Mouse (Mus musculus) megakaryocyte, adult 5-6 weeks (primary cell): ENCODE measurements around the gene Bak1. TPM values are rescaled to one million over a fixed set of nuclear protein-coding genes. Genes with fewer than 3 reads are reported as not detected.
"Not testable (repeated sequence)": the region's sequence is repeated elsewhere in the genome, so short reads cannot be mapped to it uniquely, and the experiment has no call there.

Source experiments
- ATAC-seq: 2 replicates; pipeline ENCODE4 v1.8.0; 2016; ENCODE audit warnings: mild to moderate bottlenecking, inconsistent platforms; ENCODE audit not compliant: poor library complexity, severe bottlenecking
- total RNA-seq, 2 experiments: library from RNA; stranded (forward) in 1 of 2; stranded (reverse) in 1 of 2; fragments of 153-499, 151-499 nt in 1 of 2; fragments of 221-1000, 200-1000 nt in 1 of 2; gene quantifications; 2 replicates each; pipeline versions ENCODE4 v1.2.3 to v1.2.4; 2015 to 2017

Bak1 gene
- total RNA-seq, 2 experiments from 2014 or later = 71.5 to 115 TPM

DNA sequence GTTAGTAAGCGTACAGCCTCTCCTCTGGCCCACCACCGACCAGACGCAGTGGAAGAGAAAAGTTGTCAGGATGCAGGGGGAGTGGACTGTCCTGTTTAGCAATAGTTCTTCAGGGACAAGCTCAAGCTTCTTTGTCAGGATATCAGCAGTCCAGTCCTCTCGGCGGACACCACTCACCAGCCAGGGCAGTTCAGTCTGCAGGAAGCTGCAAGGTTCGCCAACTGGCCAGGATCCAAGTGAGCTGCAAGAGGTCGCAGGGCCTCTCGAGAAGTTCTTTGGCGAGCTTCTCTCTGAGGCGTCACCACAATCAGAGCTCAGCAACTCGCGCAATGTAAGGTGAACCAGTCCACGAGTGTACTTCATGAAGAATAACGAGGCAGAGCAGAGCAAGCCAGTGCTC lies 34.4 kb downstream of the Bak1 start:
- ATAC-seq = no peak

GRCm38 (mm10) chr17:26990521-26990920 lies 38.3 kb downstream of the Bak1 start:
- ATAC-seq = no peak

DNA sequence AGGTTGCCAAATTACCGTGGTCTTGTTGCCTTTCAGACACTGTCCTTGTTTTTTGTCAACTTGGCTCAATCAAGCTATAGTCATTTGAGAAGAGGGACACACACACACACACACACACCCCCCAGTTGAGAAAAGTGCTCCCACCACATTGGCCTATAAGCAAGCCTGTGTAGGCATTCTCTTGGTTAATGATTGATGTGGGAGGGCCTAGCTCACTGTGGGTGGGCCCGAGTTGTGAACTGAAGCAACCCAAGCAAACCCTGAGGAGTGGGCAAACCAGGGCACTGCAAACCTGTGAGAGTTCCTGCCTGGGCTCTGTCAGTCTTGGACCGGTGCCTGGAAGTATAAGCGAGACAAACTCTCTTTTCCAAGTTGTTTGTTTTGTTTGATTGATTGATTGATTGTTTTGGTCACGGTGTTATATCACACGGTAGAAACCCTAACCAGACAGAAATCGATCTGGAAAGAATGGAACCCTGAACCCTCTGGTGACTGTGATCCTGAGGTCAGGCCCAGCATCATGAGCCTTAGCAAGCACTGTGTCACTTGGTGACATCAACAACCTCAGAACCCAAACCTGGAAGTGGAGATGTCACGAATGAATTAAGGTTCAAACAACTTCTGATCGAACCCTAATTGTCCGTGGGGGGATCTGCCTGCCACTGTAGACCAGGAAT lies 43.2 kb downstream of the Bak1 start:
- ATAC-seq = no peak

GRCm38 (mm10) chr17:26983382-26983781 lies 45.4 kb downstream of the Bak1 start:
- ATAC-seq = no peak

DNA sequence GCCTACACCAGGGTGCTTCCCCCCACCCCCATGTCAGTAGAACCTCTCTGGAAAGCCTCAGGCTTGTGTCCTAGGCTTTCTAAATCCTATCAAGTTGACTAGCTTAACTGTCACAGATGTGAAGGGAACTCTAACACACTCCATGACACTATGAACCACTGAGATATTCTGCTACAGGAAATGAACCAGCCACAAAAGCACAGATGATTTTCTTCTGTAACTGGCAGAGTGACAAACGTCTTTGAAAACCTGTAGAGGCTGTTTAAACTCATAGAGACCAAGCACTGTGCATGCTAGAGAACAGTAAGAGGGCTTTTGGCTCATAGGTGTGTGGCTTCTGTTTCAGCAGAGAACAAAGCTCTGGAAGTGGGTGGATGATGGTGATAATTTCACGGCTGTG lies 47.8 kb downstream of the Bak1 start:
- ATAC-seq = no peak

DNA sequence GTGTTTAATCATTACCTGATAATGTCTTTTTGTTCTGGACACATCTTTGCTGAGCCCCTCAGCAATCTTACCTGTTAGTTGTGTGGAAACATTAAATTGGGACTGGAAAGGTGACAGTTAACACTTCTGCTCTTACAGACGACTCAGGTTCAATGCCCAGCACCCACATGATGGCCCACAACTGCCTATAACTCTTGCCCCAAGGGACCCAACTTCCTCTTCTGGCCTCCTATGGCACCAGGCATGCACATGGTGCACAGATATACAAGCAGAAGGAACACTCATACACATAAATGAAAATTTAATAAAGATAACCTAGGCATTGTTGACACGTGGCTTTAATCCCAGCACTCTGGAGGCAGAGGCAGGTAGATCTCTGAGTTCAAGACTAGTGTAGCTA lies 49.4 kb downstream of the Bak1 start:
- ATAC-seq = no peak

DNA sequence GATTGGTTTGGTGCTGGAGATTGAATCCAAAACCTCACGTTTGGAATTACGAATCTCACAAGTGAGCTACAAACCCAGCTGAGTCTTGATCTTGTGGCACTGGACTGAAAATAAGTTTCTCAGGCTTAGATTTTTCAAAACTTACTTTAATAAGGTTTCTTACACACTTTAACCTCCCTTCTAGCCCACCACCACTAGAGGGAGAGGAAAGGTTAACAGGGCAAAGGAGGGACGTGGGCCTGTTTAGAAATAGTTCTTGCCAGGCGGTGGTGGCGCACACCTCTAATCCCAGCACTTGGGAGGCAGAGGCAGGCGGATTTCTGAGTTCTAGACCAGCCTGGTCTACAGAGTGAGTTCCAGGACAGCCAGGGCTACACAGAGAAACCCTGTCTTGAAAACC lies 51.5 kb downstream of the Bak1 start:
- ATAC-seq = not testable (repeated sequence)

GRCm38 (mm10) chr17:26975415-26975814 lies 53.4 kb downstream of the Bak1 start:
- no peak for ATAC-seq

DNA sequence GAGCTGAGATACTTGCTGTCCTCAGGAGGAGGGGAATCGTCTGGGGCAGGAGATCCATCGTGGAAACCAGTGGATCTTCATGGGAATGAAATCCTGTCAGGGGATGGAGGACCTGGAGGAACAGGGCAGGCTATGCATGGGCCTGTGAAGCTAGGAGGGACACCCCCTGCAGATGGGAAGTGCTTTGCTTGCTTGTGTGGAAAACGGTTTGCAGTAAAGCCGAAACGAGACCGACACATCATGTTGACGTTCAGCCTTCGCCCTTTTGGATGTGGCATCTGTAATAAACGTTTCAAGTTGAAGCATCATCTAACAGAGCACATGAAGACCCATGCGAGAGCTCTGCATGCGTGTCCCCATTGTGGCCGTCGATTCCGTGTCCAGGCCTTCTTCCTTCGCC lies 54.3 kb downstream of the Bak1 start:
- no peak for ATAC-seq

DNA sequence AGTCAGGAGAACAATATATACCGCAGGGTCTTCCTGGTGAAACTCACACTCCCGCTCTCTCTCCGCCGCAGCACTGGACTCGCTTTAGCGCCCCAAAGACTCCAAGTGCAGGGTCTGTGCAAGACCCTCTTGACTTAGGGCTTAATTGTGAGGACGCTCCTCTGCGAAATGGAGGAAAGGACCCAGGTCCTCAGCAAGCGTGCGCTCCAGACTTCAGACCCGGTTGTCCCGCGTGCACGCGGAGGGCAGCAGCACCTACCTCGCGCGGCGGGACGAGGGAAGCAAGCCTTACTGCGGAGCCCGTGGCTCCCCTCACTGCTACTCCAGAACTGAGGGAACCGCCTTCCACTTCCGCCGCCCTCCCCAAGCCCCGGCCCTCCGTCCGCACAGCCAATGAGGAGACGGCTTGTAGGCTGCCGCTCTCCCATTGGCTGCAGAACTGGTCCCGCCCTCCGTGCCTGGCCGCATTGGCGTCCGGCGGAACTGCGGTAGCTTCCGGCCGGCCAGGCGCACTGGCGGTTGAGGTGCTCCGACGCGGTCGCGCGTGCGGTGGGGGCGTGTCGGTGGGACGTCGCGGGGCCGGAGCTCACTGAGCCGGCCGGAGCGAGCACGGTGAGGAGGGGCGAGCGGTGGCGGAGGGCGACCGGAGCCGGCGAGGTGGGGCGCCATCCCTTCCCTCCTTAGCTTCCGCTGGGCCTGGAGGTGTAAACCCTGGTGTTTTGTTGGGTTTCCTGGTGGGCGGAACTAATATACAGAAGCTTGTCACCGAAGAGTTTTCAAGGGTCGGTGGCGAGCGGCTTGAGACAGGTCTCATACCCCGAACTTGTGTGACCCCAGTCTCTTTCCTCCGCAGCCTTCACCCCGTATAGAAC lies 55.9 kb downstream of the Bak1 start, which contains the start of gene Zbtb9:
Gene Zbtb9 (plus strand): TSS at position 465 of the 872 bp plus-strand sequence.
- peak; percentile 99 for ATAC-seq

DNA sequence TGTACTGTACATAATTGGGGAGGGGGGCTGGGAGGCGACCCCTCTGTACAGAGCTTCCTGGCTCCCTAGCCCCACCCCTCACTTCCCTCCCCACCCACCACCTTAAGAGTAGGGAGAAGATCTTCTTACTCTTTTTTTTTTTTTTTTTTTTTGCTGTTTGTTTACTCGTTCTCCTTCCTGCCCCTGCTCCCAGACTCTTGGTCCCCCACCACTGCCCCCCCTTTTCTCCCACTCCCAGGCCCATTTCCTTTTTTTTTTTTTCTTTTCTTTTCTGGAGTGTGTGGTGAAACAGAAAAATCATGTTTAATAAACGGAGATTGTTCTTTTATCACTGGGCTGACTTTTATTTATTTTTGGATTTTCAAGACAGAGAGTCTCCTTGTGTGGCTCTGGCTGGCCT lies 56.7 kb downstream of the Bak1 start:
- ATAC-seq = no peak

DNA sequence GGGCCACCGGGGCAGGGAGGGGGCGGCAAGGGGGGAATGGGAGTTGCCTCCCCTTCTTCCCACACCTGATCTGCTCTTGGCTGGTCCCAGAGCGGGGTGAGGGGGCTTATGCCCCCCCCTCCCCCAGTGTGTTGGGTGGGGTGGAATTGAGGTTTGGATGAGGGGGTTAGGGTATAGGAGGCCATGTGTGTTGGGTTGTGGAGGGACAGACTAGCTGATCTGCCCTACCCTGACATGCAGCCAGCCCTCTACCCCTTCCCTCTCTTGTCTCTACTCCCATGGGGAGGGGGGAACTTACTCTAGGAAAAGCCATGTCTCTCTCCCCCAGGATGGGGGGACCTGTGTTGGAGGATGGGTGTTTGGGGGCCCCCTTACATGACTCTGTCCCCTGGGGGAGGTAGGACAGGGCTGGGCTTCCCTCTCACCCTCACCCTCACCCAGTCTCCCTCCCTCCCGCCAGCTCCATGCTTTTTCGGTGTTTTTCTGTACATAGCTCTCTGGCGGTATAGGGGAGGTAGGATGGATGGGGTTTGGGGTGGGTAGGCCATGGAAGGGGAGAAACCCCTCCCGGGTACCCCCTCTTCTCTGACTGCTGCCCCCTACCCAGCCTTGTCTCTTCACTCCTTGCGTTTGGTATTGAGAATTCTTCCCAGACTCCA lies 57.4 kb downstream of the Bak1 start:
- no peak for ATAC-seq

DNA sequence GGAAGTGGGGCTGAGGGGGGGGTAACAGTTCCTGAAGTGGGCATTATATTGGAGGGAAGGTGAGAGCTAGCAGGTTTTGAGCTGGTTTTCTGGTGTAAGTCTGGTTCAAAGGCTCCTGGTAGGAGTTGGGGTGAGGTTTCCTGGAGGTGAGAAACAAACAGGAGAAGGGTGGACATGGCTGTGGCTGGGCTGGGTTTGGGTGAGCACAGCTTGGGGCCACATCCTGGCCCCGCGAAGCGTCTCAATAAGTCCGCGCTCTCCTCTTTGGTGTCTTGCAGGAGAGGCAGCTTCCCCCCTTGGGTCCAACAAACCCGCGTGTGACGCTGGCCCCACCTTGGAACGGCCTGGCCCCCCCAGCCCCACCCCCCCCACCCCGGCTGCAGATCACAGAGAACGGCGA lies 58.6 kb downstream of the Bak1 start:
- ATAC-seq = no peak

Other genes starting within 250 kb of the Bak1 start
- 18.8 and 20.2 TPM in 2 replicates for gene Bnip1, start 247.9 kb downstream of the Bak1 start, total RNA-seq (2015)
- 22.0 and 31.9 TPM in 2 replicates for gene Bnip1, start 247.9 kb downstream of the Bak1 start, total RNA-seq (2017)
- gene Nkx2-5, start 184.0 kb downstream of the Bak1 start, total RNA-seq (2015) = not detected in 2 replicates
- not detected in 2 replicates for gene Nkx2-5, start 184.0 kb downstream of the Bak1 start, total RNA-seq (2017)
- 4.1 and 4.5 TPM in 2 replicates for gene Kifc5b, start 111.9 kb downstream of the Bak1 start, total RNA-seq (2015)
- gene Kifc5b, start 111.9 kb downstream of the Bak1 start, total RNA-seq (2017) = 10.8 and 13.8 TPM in 2 replicates
- gene Phf1, start 96.0 kb downstream of the Bak1 start, total RNA-seq (2015) = 11.6 and 11.7 TPM in 2 replicates
- gene Phf1, start 96.0 kb downstream of the Bak1 start, total RNA-seq (2017) = 10.6 and 15.5 TPM in 2 replicates
- gene Cuta, start 89.4 kb downstream of the Bak1 start, total RNA-seq (2015) = 138 and 155 TPM in 2 replicates
- 56.9 and 73.0 TPM in 2 replicates for gene Cuta, start 89.4 kb downstream of the Bak1 start, total RNA-seq (2017)
- 1.6 and 3.9 TPM in 2 replicates for gene Syngap1, start 87.8 kb downstream of the Bak1 start, total RNA-seq (2015)
- gene Syngap1, start 87.8 kb downstream of the Bak1 start, total RNA-seq (2017) = 0.33 and 0.89 TPM in 2 replicates
- gene Zbtb9, start 55.8 kb downstream of the Bak1 start, total RNA-seq (2015) = 4.5 and 4.7 TPM in 2 replicates
- 13.3 and 14.4 TPM in 2 replicates for gene Zbtb9, start 55.8 kb downstream of the Bak1 start, total RNA-seq (2017)
- gene Itpr3, start 28.3 kb upstream of the Bak1 start, total RNA-seq (2015) = 5.9 and 6.2 TPM in 2 replicates
- 10.9 and 12.2 TPM in 2 replicates for gene Itpr3, start 28.3 kb upstream of the Bak1 start, total RNA-seq (2017)
- gene Uqcc2, start 104.9 kb upstream of the Bak1 start, total RNA-seq (2015) = 92.0 and 94.4 TPM in 2 replicates
- 88.7 and 110 TPM in 2 replicates for gene Uqcc2, start 104.9 kb upstream of the Bak1 start, total RNA-seq (2017)
- 0.91 and 1.6 TPM in 2 replicates for gene Ip6k3, start 138.8 kb upstream of the Bak1 start, total RNA-seq (2015)
- 0.77 and 1.3 TPM in 2 replicates for gene Ip6k3, start 138.8 kb upstream of the Bak1 start, total RNA-seq (2017)
- gene Lemd2, start 175.5 kb upstream of the Bak1 start, total RNA-seq (2015) = 16.2 and 19.9 TPM in 2 replicates
- gene Lemd2, start 175.5 kb upstream of the Bak1 start, total RNA-seq (2017) = 18.2 and 29.8 TPM in 2 replicates